26 mouse cellular contexts compared by ENCODE assay signal in the genomic region with DNA sequence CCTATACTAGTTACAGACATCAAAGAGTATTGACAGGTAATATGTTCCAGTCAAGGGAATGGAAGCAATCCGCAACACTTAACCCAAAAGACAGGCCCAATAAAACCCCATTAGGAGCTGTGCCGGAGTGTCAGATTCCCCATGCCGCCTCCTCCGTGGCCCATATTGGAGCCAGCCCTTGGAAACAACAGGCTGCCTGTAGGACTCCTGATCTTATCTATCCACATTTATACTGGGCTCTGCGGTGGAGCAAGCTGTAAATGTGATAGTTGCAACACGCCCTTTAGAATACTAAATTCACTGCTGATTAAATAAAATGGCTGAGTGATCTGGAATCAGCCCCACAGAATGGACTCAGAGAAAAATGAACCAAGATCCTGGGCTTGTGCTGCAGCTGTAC. TPM values are rescaled to one million over a fixed set of nuclear protein-coding genes. Genes with fewer than 3 reads are reported as not detected.
DNase-seq lines count a peak whose midpoint lies in the region; ATAC-seq and TF ChIP-seq lines count a peak whose summit lies in the region.
"Had no signal": no experiment of that assay in that cellular context is flagged by ENCODE, and none has a peak within 500 bp of the region (broad histone marks: within the 10 kb centered on the region; RNA-seq: fewer than 3 reads in every experiment).

No protein-coding gene starts in this region.

- no peak overlapping the region for H3K9ac ChIP-seq in hindbrain, embryonic 11.5 days (ENCODE audit: low read depth, low read length)
- H3K9ac ChIP-seq in hindbrain, embryonic 13.5 days: no peak overlapping the region
- H3K9ac ChIP-seq: embryonic facial prominence, embryonic 15.5 days; hindbrain, embryonic 12.5 days; liver, embryonic 15.5 days; lung, embryonic 15.5 days had no signal

- no peaks in the 10 kb centered on the region for H3K27me3 ChIP-seq in hindbrain, embryonic 11.5 days (ENCODE audit: control insufficient read depth, insufficient read depth, low read length)
- H3K27me3 ChIP-seq in hindbrain, embryonic 13.5 days: no peaks in the 10 kb centered on the region
- no peaks in the 10 kb centered on the region for H3K27me3 ChIP-seq in limb, embryonic 10.5 days (ENCODE audit: low read depth, poor library complexity, severe bottlenecking)
- H3K27me3 ChIP-seq: CH12.LX; embryonic facial prominence, embryonic 15.5 days; hindbrain, embryonic 12.5 days; liver, embryonic 15.5 days; lung, embryonic 15.5 days had no signal

- no peak overlapping the region for H3K27ac ChIP-seq in hindbrain, embryonic 11.5 days (ENCODE audit: low read depth, low read length)
- no peak overlapping the region for H3K27ac ChIP-seq in hindbrain, embryonic 13.5 days
- H3K27ac ChIP-seq in layer of hippocampus, adult 2 months: peak overlapping the region; percentile 15; the same call in 1 of the 2 replicates
- no peak overlapping the region for H3K27ac ChIP-seq in limb, embryonic 10.5 days
- H3K27ac ChIP-seq: embryonic facial prominence, embryonic 15.5 days; hindbrain, embryonic 12.5 days; liver, embryonic 15.5 days; lung, embryonic 15.5 days had no signal

- no peak overlapping the region for H3K4me2 ChIP-seq in hindbrain, embryonic 11.5 days (replicated peaks; ENCODE audit: low read depth, low read length)
- H3K4me2 ChIP-seq in hindbrain, embryonic 13.5 days: no peak overlapping the region
- H3K4me2 ChIP-seq: embryonic facial prominence, embryonic 15.5 days; hindbrain, embryonic 12.5 days; liver, embryonic 15.5 days; lung, embryonic 15.5 days had no signal

- no peak overlapping the region for H3K4me3 ChIP-seq in hindbrain, embryonic 11.5 days (ENCODE audit: low read depth, low read length)
- no peak overlapping the region for H3K4me3 ChIP-seq in hindbrain, embryonic 13.5 days
- H3K4me3 ChIP-seq in layer of hippocampus, adult 2 months: no peak overlapping the region
- no peak overlapping the region for H3K4me3 ChIP-seq in limb, embryonic 10.5 days
- H3K4me3 ChIP-seq: embryonic facial prominence, embryonic 15.5 days; hindbrain, embryonic 12.5 days; liver, embryonic 15.5 days; lung, embryonic 15.5 days had no signal

- H3K9me3 ChIP-seq in hindbrain, embryonic 11.5 days (ENCODE audit: control insufficient read depth, low read length): no peaks in the 10 kb centered on the region
- H3K9me3 ChIP-seq in hindbrain, embryonic 13.5 days: no peaks in the 10 kb centered on the region
- no peaks in the 10 kb centered on the region for H3K9me3 ChIP-seq in limb, embryonic 10.5 days (replicated peaks)
- H3K9me3 ChIP-seq: embryonic facial prominence, embryonic 15.5 days; G1E; hindbrain, embryonic 12.5 days; liver, embryonic 15.5 days; lung, embryonic 15.5 days had no signal

- TF ChIP-seq CTCF in layer of hippocampus, adult 2 months (conservative IDR thresholded peaks at IDR 0.05): no peak

- no peaks in the 10 kb centered on the region for H3K36me3 ChIP-seq in hindbrain, embryonic 11.5 days (ENCODE audit: control insufficient read depth, insufficient read depth, low read length)
- H3K36me3 ChIP-seq in hindbrain, embryonic 13.5 days: peaks cover 36% of the 10 kb centered on the region
- H3K36me3 ChIP-seq in limb, embryonic 10.5 days: peaks cover 17% of the 10 kb centered on the region

- WGBS in hindbrain, embryonic 11.5 days: 87% methylated on average over 6 of the region's 6 CpGs
- 82% methylated on average over 6 of the region's 6 CpGs for WGBS in hindbrain, embryonic 13.5 days
- 19% methylated on average over 6 of the region's 6 CpGs for WGBS in limb, embryonic 10.5 days

- no peaks in the 10 kb centered on the region for H3K4me1 ChIP-seq in hindbrain, embryonic 11.5 days (replicated peaks; ENCODE audit: control insufficient read depth, insufficient read depth, low read length)
- peaks cover 3% of the 10 kb centered on the region; the same call in 1 of the 2 replicates for H3K4me1 ChIP-seq in hindbrain, embryonic 13.5 days (replicated peaks)
- peaks cover 14% of the 10 kb centered on the region for H3K4me1 ChIP-seq in limb, embryonic 10.5 days
- H3K4me1 ChIP-seq: embryonic facial prominence, embryonic 15.5 days; hindbrain, embryonic 12.5 days; liver, embryonic 15.5 days; lung, embryonic 15.5 days had no signal

- DNase-seq in hindbrain, embryonic 11.5 days (ENCODE audit: low spot score): no peak
- DNase-seq in layer of hippocampus, adult 2 months (ENCODE audit: low spot score in 2 of 2): no peak
- no peak for DNase-seq in layer of hippocampus, adult 11-12 months (ENCODE audit: low spot score)
- DNase-seq in brain, adult 2 months (ENCODE audit: low read depth, low spot score): peak; percentile 24
- peak; percentile 41 for DNase-seq in limb, embryonic 10.5 days (ENCODE audit: low spot score)
- no peak for DNase-seq in urinary bladder, postnatal 10 days (ENCODE audit: low spot score)
- DNase-seq: adrenal gland, adult 2 months; B cell, adult 2 months; cerebellum, adult 11-12 months; cerebellum, postnatal 10 days; heart, postnatal 14 days; kidney, postnatal 14 days; liver; lung, postnatal 36 days; retina, postnatal 1 day; right cerebral cortex, postnatal 4 days; thymus, adult 2 months; thymus, postnatal 4 days had no signal

- 0 out of 2 replicates have a peak, but pooled peaks have one; percentile 41 for ATAC-seq in hindbrain, embryonic 11.5 days (ENCODE audit: low FRiP score)
- no peak for ATAC-seq in hindbrain, embryonic 13.5 days (ENCODE audit: low FRiP score)
- ATAC-seq: forebrain, embryonic 14.5 days had no signal

RNA-seq across cellular contexts. Expression of a gene that starts 24.1 kb away (rescaled TPM):
- polyA plus RNA-seq in hindbrain, embryonic 11.5 days (2014; fragmentation: Nextera tagmentation; extraction: Ambion mirVana): 28.7 and 37.3 TPM in 2 replicates
- polyA plus RNA-seq in hindbrain, embryonic 13.5 days (2015; fragmentation: Nextera tagmentation; extraction: Ambion mirVana): 129 and 131 TPM in 2 replicates
- 1,000 to 10,000 TPM; 1,930 to 2,057 TPM for total RNA-seq in layer of hippocampus, adult 2 months (2021)
- 1.7 and 2.6 TPM in 2 replicates for polyA plus RNA-seq in limb, embryonic 10.5 days (2016; fragmentation: Nextera tagmentation; extraction: Ambion mirVana)
- polyA plus RNA-seq: G1E had no signal

Comparison
In these comparisons a context has a peak if more than half of its experiments do, and no peak if none do; other contexts are left out.
1. DNase-seq: peak in brain, adult 2 months (single experiment) and limb, embryonic 10.5 days (single experiment); none in hindbrain, embryonic 11.5 days (single experiment), layer of hippocampus, adult 2 months (0 of 2), layer of hippocampus, adult 11-12 months (single experiment) and urinary bladder, postnatal 10 days (single experiment).